ENCODE assay signal across 25 mouse cellular contexts in the genomic region with DNA sequence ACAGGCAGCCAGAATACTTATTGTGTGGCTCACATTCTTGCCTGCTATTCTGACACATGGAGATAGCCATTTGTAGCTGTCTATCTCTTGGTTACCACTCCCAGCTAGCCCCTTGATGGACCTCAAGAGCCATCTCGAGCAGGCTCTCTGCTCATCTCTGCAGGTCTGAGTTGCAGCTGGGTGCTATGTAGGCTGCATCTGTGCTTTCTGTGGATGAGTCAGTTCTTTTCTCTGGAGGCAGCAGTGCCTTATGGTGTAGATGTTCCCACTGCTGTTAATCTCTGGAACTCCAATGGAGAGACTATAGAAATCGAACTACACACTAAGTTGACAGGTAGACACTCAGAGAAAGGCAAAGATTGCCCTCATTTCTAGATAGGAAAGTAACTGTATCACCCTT.
DNase-seq lines count a peak whose midpoint lies in the region.
"Had no signal": no experiment of that assay in that cellular context is flagged by ENCODE, and none has a peak within 500 bp of the region (broad histone marks: within the 10 kb centered on the region; RNA-seq: fewer than 3 reads in every experiment).

No protein-coding gene starts in this region.

- H3K27ac ChIP-seq in forebrain, embryonic 10.5 days, result no peak overlapping the region
- H3K27ac ChIP-seq: embryonic facial prominence, embryonic 12.5 days; embryonic facial prominence, embryonic 15.5 days; forebrain, embryonic 12.5 days; forebrain, embryonic 15.5 days; heart, adult 2 months; heart, embryonic 10.5 days; heart, embryonic 13.5 days; hindbrain, embryonic 14.5 days; hindbrain, postnatal 0 days had no signal

- no peaks in the 10 kb centered on the region for H3K36me3 ChIP-seq in forebrain, embryonic 10.5 days (replicated peaks)
- H3K36me3 ChIP-seq: embryonic facial prominence, embryonic 12.5 days; embryonic facial prominence, embryonic 15.5 days; forebrain, embryonic 12.5 days; forebrain, embryonic 15.5 days; heart, embryonic 10.5 days; heart, embryonic 13.5 days had no signal

- no peak overlapping the region for H3K4me3 ChIP-seq in forebrain, embryonic 10.5 days
- H3K4me3 ChIP-seq: embryonic facial prominence, embryonic 12.5 days; embryonic facial prominence, embryonic 15.5 days; forebrain, embryonic 12.5 days; forebrain, embryonic 15.5 days; heart, adult 2 months; heart, embryonic 10.5 days; heart, embryonic 13.5 days had no signal

- DNase-seq in frontal cortex, postnatal 36 days (ENCODE audit: low spot score in 2 of 2), result peak; percentile 5 to 20
- no peak for DNase-seq in frontal cortex, postnatal 14 days (ENCODE audit: low spot score in 2 of 2)
- DNase-seq in 3T3-L1 (ENCODE audit: low read depth, low spot score) (peak; percentile 29), MN1 (ENCODE audit: low spot score) (peak; percentile 36)
- peak; percentile 44 for DNase-seq in brain, adult 2 months (ENCODE audit: low read depth, low spot score)
- DNase-seq in thymus, postnatal 14 days, result no peak
- no peak for DNase-seq in forebrain, embryonic 10.5 days (ENCODE audit: extremely low spot score, low spot score)
- DNase-seq: adrenal gland, adult 8-10 months; adrenal gland, postnatal 25 days; cerebellum, adult 18-20 months; cerebellum, adult 9-10 months; cerebellum, postnatal 14 days; gastrocnemius, postnatal 10 days; gastrocnemius, postnatal 36 days; heart, adult 2 months; heart, postnatal 14 days; heart, postnatal 4 days had no signal

- H3K27me3 ChIP-seq in forebrain, embryonic 10.5 days (ENCODE audit: poor library complexity, severe bottlenecking), result no peaks in the 10 kb centered on the region
- H3K27me3 ChIP-seq: embryonic facial prominence, embryonic 12.5 days; embryonic facial prominence, embryonic 15.5 days; forebrain, embryonic 12.5 days; forebrain, embryonic 15.5 days; heart, embryonic 13.5 days had no signal

- H3K9me3 ChIP-seq in forebrain, embryonic 10.5 days, result no peaks in the 10 kb centered on the region
- H3K9me3 ChIP-seq: embryonic facial prominence, embryonic 12.5 days; embryonic facial prominence, embryonic 15.5 days; forebrain, embryonic 12.5 days; forebrain, embryonic 15.5 days; heart, embryonic 10.5 days; heart, embryonic 13.5 days had no signal

- no peaks in the 10 kb centered on the region for H3K4me1 ChIP-seq in forebrain, embryonic 10.5 days
- H3K4me1 ChIP-seq: embryonic facial prominence, embryonic 12.5 days; embryonic facial prominence, embryonic 15.5 days; forebrain, embryonic 12.5 days; forebrain, embryonic 15.5 days; heart, embryonic 10.5 days; heart, embryonic 13.5 days had no signal

- WGBS in forebrain, embryonic 10.5 days, result 78% methylated on average over 2 of the region's 2 CpGs

Comparison
In these comparisons a context has a peak if more than half of its experiments do, and no peak if none do; other contexts are left out.
1. DNase-seq: peak in frontal cortex, postnatal 36 days (2 of 2), 3T3-L1 (single experiment), MN1 (single experiment) and brain, adult 2 months (single experiment); none in frontal cortex, postnatal 14 days (0 of 2), thymus, postnatal 14 days (single experiment) and forebrain, embryonic 10.5 days (single experiment).